Mouse (Mus musculus): ENCODE results near the gene Kcnq2.

The Kcnq2 gene

GRCm38 (mm10) chr2:181134591-181135445 lies at the start of gene Kcnq2:
Gene Kcnq2, minus strand, starts transcription at chr2:181135300.
- no peak for DNase-seq (ENCODE audit: low read depth)

- no peak for DNase-seq (ENCODE audit: low read depth)
Observed at GRCm38 (mm10) chr2:181180898-181181297, 45.8 kb upstream of the Kcnq2 start.

- DNase-seq (ENCODE audit: low read depth), result no peak
Observed at GRCm38 (mm10) chr2:181178471-181178870, 43.4 kb upstream of the Kcnq2 start.

- DNase-seq (ENCODE audit: low read depth), result no peak
Observed at GRCm38 (mm10) chr2:181178015-181178414, 42.9 kb upstream of the Kcnq2 start.

GRCm38 (mm10) chr2:181174646-181175045 lies 39.5 kb upstream of the Kcnq2 start:
- DNase-seq (ENCODE audit: low read depth), result no peak

GRCm38 (mm10) chr2:181166469-181166868 lies 31.4 kb upstream of the Kcnq2 start:
- no peak for DNase-seq (ENCODE audit: low read depth)

- DNase-seq (ENCODE audit: low read depth), result no peak
Observed at GRCm38 (mm10) chr2:181160821-181161220, 25.7 kb upstream of the Kcnq2 start.

GRCm38 (mm10) chr2:181159771-181160170 lies 24.7 kb upstream of the Kcnq2 start:
- no peak for DNase-seq (ENCODE audit: low read depth)

- no peak for DNase-seq (ENCODE audit: low read depth)
Observed at GRCm38 (mm10) chr2:181159091-181159514, 24.0 kb upstream of the Kcnq2 start.

- no peak for DNase-seq (ENCODE audit: low read depth)
Observed at GRCm38 (mm10) chr2:181158471-181158870, 23.4 kb upstream of the Kcnq2 start.

GRCm38 (mm10) chr2:181157716-181158302 lies 22.7 kb upstream of the Kcnq2 start:
- DNase-seq (ENCODE audit: low read depth), result peak; percentile 7

- no peak for DNase-seq (ENCODE audit: low read depth)
Observed at GRCm38 (mm10) chr2:181157180-181157579, 22.1 kb upstream of the Kcnq2 start.

GRCm38 (mm10) chr2:181156248-181157121 lies 21.4 kb upstream of the Kcnq2 start, which contains the start of gene Eef1a2:
Gene Eef1a2, minus strand, starts transcription at chr2:181157014.
- DNase-seq (ENCODE audit: low read depth), result no peak

- DNase-seq (ENCODE audit: low read depth), result no peak
Observed at GRCm38 (mm10) chr2:181155801-181156200, 20.7 kb upstream of the Kcnq2 start.

GRCm38 (mm10) chr2:181154831-181155415 lies 19.8 kb upstream of the Kcnq2 start:
- no peak for DNase-seq (ENCODE audit: low read depth)

GRCm38 (mm10) chr2:181154361-181154760 lies 19.3 kb upstream of the Kcnq2 start:
- DNase-seq (ENCODE audit: low read depth), result no peak

GRCm38 (mm10) chr2:181153837-181154236 lies 18.7 kb upstream of the Kcnq2 start:
- no peak for DNase-seq (ENCODE audit: low read depth)

- DNase-seq (ENCODE audit: low read depth), result no peak
Observed at GRCm38 (mm10) chr2:181153131-181153530, 18.0 kb upstream of the Kcnq2 start.

GRCm38 (mm10) chr2:181152701-181153100 lies 17.6 kb upstream of the Kcnq2 start:
- no peak for DNase-seq (ENCODE audit: low read depth)

GRCm38 (mm10) chr2:181150281-181150680 lies 15.2 kb upstream of the Kcnq2 start:
- no peak for DNase-seq (ENCODE audit: low read depth)

- DNase-seq (ENCODE audit: low read depth), result no peak
Observed at GRCm38 (mm10) chr2:181148318-181148955, 13.3 kb upstream of the Kcnq2 start.

Data from fibroblast of lung, adult 2 months (primary cell).